Mouse (Mus musculus): Measurements from ENCODE around the gene Gm17359.

GRCm38 (mm10) chr3:79434985-79435384, 98.5 kb downstream of the Gm17359 start:
- no peak for TF ChIP-seq CTCF (IDR thresholded peaks at IDR 0.05; ENCODE audit: control insufficient read depth, insufficient read depth, insufficient replicate concordance, low read depth, low read length)
- no peak for TF ChIP-seq POLR2A (IDR thresholded peaks at IDR 0.05; ENCODE audit: control insufficient read depth, low read depth, low read length)

Data from testis, adult 2 months (tissue).